Mouse (Mus musculus) stomach, embryonic 16.5 days (tissue): ENCODE measurements at regions not wholly inside any gene's neighbourhood (a gene's known extent, or its start where the extent isn't known, plus 50 kb on each side); places are given as distances from the start of the nearest gene placed in this dataset.
"Not testable (repeated sequence)": the region's sequence is repeated elsewhere in the genome, so short reads cannot be mapped to it uniquely, and the experiment has no call there.

Experiments used
- ATAC-seq: fragments of 200-750 bp; cut with Nextera tagmentation; 2 replicates; pipeline ENCODE4 v1.8.0; 2017; ENCODE audit warnings: moderate number of reproducible peaks, moderate TSS enrichment; ENCODE audit not compliant: insufficient read depth, low FRiP score
- H3K27ac ChIP-seq: fragments of 300-500 bp; sonication (generic); 2 replicates; pipeline ENCODE4 v1.5.1; 2014; ENCODE audit warnings: low read length
- H3K27me3 ChIP-seq: fragments of 300-500 bp; sonication (generic); 2 replicates; pipeline ENCODE4 v1.6.1; 2014; ENCODE audit warnings: low read length, control low read depth, mixed read lengths; ENCODE audit not compliant: control insufficient read depth, insufficient read depth
- H3K36me3 ChIP-seq: fragments of 300-500 bp; sonication (generic); 2 replicates; pipeline ENCODE4 v1.6.1; 2014; ENCODE audit warnings: low read length; ENCODE audit not compliant: control insufficient read depth, insufficient read depth
- H3K4me1 ChIP-seq: fragments of 300-500 bp; sonication (generic); 2 replicates; pipeline ENCODE4 v1.6.1; 2014; ENCODE audit warnings: low read length, control low read depth, mixed read lengths; ENCODE audit not compliant: control insufficient read depth, insufficient read depth
- H3K4me2 ChIP-seq: fragments of 300-500 bp; sonication (generic); 2 replicates; pipeline ENCODE4 v1.6.1; 2014; ENCODE audit warnings: low read depth, low read length, mixed read lengths
- H3K4me3 ChIP-seq: fragments of 300-500 bp; sonication (generic); replicated peaks from 2 replicates; pipeline ENCODE4 v1.5.1; 2014; ENCODE audit warnings: mild to moderate bottlenecking, low read length
- H3K9ac ChIP-seq: fragments of 300-500 bp; sonication (generic); 2 replicates; pipeline ENCODE4 v1.6.1; 2014; ENCODE audit warnings: low read length
- H3K9me3 ChIP-seq: fragments of 300-500 bp; sonication (generic); replicated peaks from 2 replicates; pipeline ENCODE4 v1.6.1; 2016; ENCODE audit warnings: low read length, control low read depth; ENCODE audit not compliant: control insufficient read depth
- WGBS: fragments of 180-500 bp; shearing (Covaris S2); extraction: QIAGEN DNeasy Blood & Tissue Kit; methylation state at CpG from one replicate; pipeline ENCODE4 v1.1.7; 2014; 5-methylcytosine and 5-hydroxymethylcytosine counted together

GRCm38 (mm10) chr14:86056991-86057390 is 1084.0 kb downstream of the Diaph3 start:
- Histone ChIP-seq H3K27ac (no peak overlapping the region), H3K4me2 (no peak overlapping the region), H3K9ac (no peak overlapping the region), H3K9me3 (no peaks in the 10 kb centered on the region), H3K4me1 (no peaks in the 10 kb centered on the region), H3K36me3 (no peaks in the 10 kb centered on the region), H3K27me3 (no peaks in the 10 kb centered on the region), H3K4me3 (no peak overlapping the region)
- no peak for ATAC-seq
- WGBS: 32% methylated on average over 4 of the region's 4 CpGs

- ATAC-seq: no peak
- WGBS: 70% methylated on average over 1 of the region's 1 CpGs
- Histone ChIP-seq H3K27ac (no peak overlapping the region), H3K9me3 (no peaks in the 10 kb centered on the region), H3K4me3 (no peak overlapping the region), H3K4me1 (no peaks in the 10 kb centered on the region), H3K4me2 (no peak overlapping the region), H3K9ac (no peak overlapping the region), H3K27me3 (no peaks in the 10 kb centered on the region), H3K36me3 (no peaks in the 10 kb centered on the region)
Observed at GRCm38 (mm10) chr14:86054668-86055067, 1086.4 kb downstream of the Diaph3 start.

GRCm38 (mm10) chr14:86029401-86029800 is 1111.6 kb downstream of the Diaph3 start:
- no peaks in the 10 kb centered on the region for H3K9me3 ChIP-seq
- no peaks in the 10 kb centered on the region for H3K4me1 ChIP-seq
- H3K4me3 ChIP-seq: no peak overlapping the region
- no peak overlapping the region for H3K4me2 ChIP-seq
- H3K27ac ChIP-seq: no peak overlapping the region
- no peaks in the 10 kb centered on the region for H3K27me3 ChIP-seq
- no peak overlapping the region for H3K9ac ChIP-seq
- H3K36me3 ChIP-seq: no peaks in the 10 kb centered on the region
- no peak for ATAC-seq

GRCm38 (mm10) chr14:86017611-86018010 is 1123.4 kb downstream of the Diaph3 start:
- H3K9ac ChIP-seq, ATAC-seq, H3K36me3 ChIP-seq, H3K4me2 ChIP-seq, H3K4me3 ChIP-seq, H3K27me3 ChIP-seq, H3K9me3 ChIP-seq, H3K4me1 ChIP-seq, H3K27ac ChIP-seq: not testable (repeated sequence)
- 67% methylated on average over 2 of the region's 2 CpGs for WGBS
